Mouse (Mus musculus) lung, postnatal 10 days (tissue): ENCODE measurements around the gene Actrt2.

Source experiments
- DNase-seq: peaks from one replicate; pipeline ENCODE4 v3.0.0; 2021

Actrt2 gene

DNA sequence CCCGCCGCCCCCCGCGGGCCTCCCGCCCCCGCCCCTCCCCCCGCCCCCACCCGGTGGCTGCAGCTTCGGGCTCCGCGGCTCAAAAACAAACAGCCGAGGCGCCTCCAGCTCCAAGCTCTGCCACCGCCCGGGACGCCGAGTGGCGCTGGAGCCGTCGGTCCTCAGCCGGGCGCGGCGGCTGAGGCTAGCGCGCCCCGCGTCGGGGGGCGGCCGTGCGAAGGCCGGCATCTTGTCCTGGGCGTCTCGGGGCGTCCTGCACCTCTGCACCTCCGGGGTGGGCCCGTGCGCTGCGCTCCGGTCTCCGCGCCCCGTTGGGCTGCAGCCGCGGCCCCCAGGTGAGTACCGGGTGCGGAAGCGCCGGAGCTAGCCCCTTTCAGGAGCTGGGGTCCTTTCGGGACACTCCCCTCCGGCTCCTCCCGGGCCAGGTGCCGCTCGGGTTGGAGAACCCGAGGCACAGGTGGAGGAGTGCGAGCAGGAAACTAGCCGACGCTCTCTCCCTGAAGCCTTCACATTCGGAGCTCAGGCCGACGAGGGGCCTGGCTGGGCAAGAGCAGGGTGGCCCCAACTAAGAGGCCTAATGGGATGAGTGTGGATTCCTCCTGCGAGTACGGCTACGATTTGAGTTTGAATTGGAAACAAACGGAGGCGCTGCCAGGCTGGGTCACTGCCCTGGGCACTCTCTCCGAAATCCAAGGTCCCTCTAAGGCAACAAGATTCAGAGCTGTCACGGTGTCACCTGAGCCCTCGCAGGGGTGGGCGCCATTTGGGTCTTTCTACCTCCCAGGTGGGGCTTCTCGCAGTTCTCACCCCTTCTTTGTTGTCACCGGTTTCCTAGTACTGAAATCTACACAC is 30.0 kb downstream of the Actrt2 start:
- DNase-seq, result peak; percentile 15

DNA sequence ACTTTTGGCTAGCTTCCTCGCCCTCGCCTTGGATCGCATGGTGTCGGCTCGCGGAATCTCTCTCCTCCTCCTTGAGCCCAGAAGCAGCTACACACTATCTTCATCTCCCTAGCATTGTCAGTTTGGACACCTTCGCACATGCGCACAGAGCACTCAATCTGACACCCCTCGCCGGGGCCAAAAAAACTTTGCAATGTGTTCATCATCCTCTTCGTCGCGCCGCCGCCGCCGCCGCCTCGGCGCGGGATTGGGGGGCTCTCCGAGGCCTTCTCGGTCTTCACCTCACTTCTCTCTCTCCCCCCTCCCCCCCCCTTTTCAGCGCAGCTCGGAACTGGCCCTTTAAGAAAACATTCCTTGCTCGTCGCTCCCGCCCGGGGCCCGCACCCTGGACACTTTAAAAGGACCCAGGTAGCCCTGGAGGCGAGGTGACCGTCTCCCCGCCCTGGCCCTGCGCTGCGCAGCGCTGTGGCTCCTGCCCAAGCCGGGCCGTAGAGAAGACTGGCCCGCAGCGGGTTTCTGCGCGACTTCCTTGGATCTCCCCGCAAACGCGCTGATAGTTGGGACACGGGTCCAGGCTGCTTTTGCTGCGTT is 30.9 kb downstream of the Actrt2 start, which contains the start of gene Prdm16:
Prdm16 (minus strand) TSS at position 153 of the 591 bp plus-strand sequence.
- DNase-seq, result peak; percentile 53

DNA sequence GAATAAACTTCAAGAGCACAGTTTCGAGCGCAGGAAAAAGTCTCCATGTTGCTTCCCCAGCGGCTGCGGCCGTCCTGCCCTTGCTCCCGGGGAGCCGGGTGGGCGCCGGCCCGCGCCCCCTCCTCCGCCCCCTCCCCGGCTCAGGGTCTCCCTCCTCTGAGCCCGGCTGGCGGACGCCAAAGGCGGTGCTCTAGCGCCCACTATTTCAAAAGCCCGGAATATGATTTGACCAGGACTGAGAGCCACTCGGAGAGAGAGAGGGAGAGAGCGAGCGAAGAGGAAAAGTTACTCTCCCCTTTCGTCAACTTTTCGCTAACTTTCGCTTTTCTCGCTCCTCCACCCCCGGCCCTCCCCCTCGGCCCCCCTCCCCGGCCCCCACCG is 31.6 kb downstream of the Actrt2 start:
- DNase-seq, result peak; percentile 71

DNA sequence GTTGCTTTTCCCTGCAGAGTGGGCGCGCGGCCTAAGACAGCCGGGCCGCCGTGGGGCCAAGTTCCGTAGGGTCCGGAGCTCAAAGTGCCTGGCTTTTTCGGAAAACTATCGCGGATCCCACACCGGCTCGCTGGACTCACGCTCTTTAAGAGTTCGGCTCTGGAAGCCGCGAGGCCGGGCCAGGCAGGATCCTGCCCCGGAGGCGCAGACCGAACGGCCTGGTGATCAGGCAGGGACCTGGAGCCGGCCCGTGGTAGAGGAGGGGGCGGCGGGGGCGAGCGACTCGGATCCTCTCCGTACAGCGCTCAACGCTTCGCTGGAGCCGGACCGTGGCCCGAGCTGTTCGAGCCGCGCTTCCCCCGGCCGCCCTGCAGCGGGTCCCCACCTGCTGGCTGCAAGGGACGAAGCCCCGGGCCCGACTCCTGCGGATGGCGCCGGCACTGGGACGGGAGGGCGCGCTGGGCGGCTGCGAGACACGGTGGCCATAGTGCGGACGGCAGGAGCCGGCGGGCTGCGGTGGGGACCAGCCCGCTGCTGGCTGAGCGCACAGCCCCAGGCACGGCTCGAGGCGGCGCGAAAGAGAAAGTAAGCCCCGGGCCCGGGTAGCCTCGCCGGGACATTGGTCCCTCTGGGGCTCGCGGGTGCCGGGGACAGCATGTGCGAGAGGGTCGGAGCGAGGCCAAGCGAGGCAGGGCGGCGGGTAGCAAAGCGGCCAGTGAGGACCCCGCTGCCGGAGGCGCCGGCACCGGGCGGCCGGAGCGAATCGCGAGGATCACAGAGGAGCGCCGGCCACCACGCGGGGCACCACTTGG is 32.2 kb downstream of the Actrt2 start:
- DNase-seq, result peak; percentile 61

DNA sequence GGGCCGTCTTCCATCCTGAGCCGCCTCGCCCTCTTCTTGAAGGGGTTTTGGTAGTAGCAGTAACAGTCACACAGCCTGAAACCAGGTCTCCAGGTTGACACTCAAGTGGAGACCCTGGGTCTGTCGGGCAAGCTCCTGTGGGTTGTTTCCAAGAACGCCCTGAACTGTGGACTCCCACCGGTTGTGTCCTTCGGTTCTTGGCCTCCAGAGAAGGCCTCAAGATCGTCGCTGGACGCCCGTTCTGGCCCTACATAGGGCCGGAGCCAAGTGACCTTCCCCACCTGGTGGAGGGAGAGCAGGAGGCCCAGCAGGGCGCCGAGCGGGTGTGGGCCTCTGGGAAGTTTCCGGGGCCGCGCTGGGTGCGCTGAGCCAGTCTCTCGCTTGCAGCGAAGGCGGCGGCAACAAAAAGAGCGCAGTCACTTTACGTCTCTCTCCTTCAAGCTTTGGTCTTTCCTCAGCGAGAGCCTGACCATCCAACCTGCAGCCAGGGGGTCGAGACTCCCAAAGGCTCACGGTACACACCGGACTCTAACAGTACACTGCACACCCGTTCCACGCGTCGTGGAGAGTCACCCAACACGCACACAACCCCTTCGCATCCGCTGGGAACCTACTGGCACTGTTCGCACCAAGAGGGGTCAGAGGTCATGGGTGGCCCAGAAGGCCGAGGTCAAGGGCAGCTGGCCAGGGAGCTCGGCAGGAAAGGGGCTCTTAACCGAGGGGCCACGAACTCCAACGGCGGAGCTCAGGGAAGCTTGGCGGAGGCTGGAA is 33.0 kb downstream of the Actrt2 start:
- DNase-seq, result peak; percentile 20

DNA sequence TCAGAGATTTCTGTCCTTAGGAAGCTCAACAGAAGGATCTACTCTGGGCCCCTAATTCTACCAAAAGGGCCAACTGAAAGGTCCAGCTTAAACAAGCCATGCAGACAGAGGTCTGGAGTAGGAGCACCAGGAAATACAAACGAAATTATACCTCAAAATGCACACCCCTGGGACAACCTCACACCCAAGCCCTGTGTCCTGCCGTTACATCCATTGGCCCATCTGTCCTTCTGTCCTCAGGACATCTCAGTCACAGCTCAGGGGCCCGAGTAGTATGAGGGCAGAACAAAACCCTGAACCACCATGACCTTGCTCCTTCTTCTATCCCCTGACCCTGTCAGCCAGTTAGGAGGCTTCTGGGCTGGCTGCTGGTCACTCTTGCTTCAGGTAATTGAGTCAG is 33.7 kb downstream of the Actrt2 start:
- no peak for DNase-seq

DNA sequence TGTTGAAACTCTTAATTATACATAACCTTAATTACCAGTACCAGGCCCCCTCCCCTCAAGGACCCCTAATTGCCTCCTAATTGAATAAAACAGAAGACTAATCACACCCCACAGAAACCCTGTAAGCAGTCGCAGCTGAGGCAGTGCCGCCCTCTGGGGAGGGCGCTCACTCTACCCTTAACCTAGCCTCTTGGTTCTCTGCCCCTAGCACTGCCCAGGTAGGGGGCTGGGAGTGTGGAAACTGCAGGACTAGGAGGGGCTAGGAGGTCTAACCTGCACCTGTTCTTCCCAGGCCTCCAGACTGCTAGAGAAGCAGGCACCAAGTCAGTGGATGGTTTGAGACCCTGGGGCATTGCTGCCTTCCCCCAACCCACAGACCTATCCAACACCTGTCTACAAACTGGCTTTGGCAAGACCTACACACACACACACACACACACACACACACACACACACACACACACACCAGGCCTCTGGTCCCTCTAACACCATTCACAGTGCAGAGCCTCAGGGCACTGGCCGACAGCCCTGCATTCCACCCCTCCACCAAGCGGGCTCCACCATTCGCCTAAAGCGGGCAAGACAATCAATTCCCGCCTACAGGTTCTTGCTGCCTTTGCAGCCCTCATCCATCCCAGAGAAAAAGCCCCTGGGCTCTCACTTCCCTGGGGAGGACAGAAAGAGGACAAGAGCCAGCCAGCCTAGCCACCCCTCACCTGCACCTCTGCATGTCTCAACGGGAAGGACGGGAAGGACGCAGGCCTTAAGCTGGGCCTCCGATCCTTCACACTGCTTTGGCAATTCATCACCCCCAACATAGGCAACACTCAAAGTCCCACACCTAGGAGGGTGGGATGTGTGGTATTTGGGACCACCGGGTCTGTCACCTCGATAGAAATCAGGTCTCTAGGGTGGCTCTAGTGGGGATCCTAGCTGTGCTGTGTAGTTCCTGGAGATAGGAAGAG is 34.6 kb downstream of the Actrt2 start:
- no peak for DNase-seq

DNA sequence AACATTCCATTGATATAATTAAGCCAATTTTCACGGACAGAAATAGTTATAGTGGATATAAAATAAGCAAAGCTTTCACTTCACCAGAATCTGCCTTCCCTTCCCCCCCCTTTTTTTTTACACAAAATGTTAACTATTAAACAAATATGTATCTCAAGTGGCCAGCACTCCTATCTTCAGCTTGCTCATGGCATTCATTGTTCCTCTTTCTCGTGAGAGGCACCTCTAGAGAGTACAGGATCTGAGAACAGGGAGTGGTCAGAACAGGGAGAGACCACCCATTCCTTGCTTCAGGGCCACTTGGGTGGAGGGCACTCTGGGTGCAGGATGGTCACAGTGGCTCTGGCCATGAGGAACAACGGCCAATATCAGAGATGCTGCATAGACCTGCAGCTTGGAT is 36.9 kb downstream of the Actrt2 start:
- DNase-seq, result no peak

DNA sequence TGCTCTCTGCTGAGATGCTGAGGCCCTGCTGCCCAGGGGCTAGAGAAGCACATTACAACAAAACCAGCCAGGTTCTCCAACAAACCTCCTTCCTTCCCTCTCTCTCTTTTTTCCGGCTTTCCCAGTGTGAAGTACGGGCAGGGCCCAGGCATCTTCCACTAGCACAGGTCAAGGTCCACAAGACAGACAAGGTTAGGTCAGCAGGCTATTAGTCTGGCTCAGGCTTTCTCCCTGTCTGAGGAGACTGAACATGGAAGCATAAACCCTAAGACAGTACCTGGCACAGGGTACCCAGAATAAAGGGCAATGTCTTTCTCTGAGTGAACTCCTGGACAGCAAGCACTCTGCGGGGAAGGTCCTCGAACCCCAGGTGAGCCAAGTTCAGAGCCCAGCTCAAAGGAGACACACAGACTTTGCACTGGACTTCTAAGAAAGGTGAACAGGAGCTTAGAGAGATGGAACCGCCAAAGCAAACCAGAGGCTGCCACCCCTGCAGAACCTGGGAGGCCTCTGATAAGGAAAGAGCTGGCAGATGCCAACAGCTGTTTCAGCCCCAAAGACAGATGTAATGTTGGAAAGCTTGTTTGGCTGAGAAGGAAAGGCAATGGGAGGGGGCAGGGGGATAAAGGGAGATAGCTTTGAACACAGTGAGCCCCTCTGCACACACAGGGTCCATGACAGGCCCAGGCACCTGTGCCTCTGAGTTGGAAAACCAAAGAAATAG is 40.1 kb downstream of the Actrt2 start:
- no peak for DNase-seq

DNA sequence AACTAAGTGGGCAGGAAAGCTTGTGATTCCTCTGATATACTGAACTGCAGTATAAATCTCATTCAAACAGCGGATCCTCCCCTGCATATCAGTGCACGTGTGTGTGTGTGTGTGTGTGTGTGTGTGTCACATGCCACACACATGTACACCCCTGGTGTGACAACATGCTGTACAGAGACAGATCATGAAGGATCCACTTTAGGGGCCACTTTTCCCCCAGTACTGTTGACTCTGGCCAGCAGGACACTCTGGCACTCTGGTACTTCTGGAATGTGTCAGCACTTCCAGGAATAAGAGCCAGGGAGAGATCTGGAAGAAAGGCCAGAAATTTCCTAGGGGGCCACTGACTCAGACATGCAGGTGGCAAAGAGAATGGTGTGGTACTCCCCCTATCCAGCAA is 41.4 kb downstream of the Actrt2 start:
- DNase-seq, result no peak

DNA sequence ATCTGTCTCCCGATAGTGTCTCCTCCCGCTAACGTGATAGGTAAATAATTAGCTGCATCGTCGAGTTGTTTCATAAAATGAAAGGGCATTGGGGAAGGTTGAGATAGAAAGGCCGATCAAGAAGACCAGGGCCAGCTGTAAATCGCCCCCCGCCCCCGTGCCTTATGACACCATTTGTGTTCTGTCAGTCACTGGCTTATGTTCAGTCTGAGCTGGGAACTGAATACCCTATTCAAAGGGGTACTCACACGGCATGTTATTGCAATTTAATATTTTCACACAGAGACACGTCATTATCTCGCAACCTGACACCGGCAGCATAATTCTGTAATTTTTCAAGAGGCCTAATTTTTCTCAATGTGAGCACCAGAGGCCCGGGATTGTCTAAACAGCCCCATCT is 42.0 kb downstream of the Actrt2 start:
- DNase-seq, result no peak

DNA sequence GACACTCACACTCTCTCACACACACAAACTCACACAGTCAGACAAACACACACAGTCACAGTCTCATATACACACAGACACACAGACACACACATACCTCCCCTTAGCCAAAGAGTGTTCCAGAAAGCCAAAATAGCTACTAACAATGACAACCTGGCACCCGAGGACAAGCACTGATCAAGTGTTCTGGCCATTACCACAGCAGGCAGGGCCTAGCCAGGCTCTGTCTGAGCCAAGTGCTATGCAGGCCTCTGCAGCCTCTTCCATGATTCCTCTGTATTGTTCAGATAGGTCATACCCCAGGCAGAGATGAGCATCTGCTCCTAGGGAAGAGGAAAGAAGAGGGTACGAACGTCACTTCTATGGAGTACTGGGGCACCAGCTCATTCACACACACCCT is 44.4 kb downstream of the Actrt2 start:
- no peak for DNase-seq

DNA sequence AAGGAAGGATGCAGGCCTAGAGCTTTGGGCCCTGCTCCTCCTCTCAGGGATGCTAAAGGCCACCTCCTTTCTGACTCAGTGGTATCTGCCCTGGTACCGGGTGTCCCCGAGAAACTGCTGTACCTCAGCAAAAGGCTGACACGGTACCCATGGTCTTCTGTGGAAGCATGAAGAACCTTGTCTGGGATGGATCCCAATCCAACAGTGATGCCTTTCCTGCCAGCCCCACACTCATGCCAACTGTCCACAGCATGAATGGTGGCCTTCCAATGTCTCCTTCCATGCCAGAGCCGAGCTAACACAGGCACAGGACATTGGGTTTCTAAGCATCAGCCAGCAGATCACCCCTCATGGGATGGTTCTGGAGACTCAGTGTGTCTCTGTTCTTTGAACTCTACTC is 45.1 kb downstream of the Actrt2 start:
- no peak for DNase-seq
